Mouse (Mus musculus) stomach, embryonic 15.5 days (tissue): ENCODE data around the gene Gbp3. TPM values are rescaled to one million over a fixed set of nuclear protein-coding genes. Genes with fewer than 3 reads are reported as not detected.
A peak's percentile ranks its signal among the peaks of the same experiment; 100 is the strongest.

Experiments used
- ATAC-seq: fragments of 200-750 bp; cut with Nextera tagmentation; 2 replicates; pipeline ENCODE4 v1.8.0; 2017; ENCODE audit warnings: low read depth, moderate number of reproducible peaks, moderate TSS enrichment; ENCODE audit not compliant: insufficient read depth, low FRiP score
- H3K27ac ChIP-seq: fragments of 300-500 bp; sonication (generic); 2 replicates; pipeline ENCODE4 v1.5.1; 2015; ENCODE audit warnings: mild to moderate bottlenecking, inconsistent platforms
- H3K27me3 ChIP-seq: fragments of 300-500 bp; sonication (generic); replicated peaks from 2 replicates; pipeline ENCODE4 v1.6.1; 2015; ENCODE audit warnings: inconsistent platforms
- H3K36me3 ChIP-seq: fragments of 300-500 bp; sonication (generic); 2 replicates; pipeline ENCODE4 v1.6.1; 2015; ENCODE audit warnings: inconsistent platforms
- H3K4me1 ChIP-seq: fragments of 300-500 bp; sonication (generic); 2 replicates; pipeline ENCODE4 v1.6.1; 2015; ENCODE audit warnings: inconsistent platforms
- H3K4me2 ChIP-seq: fragments of 300-500 bp; sonication (generic); 2 replicates; pipeline ENCODE4 v1.6.1; 2015; ENCODE audit warnings: mild to moderate bottlenecking, inconsistent platforms
- H3K4me3 ChIP-seq: fragments of 300-500 bp; sonication (generic); replicated peaks from 2 replicates; pipeline ENCODE4 v1.5.1; 2015; ENCODE audit warnings: inconsistent platforms
- H3K9ac ChIP-seq: fragments of 300-500 bp; sonication (generic); 2 replicates; pipeline ENCODE4 v1.6.1; 2015; ENCODE audit warnings: inconsistent platforms
- H3K9me3 ChIP-seq: fragments of 300-500 bp; sonication (generic); 2 replicates; pipeline ENCODE4 v1.6.1; 2016; ENCODE audit warnings: inconsistent platforms
- WGBS: fragments of 180-500 bp; shearing (Covaris S2); methylation state at CpG from one replicate; pipeline ENCODE4 v1.1.7; 2015; 5-methylcytosine and 5-hydroxymethylcytosine counted together
- polyA plus RNA-seq: library from polyadenylated mRNA; unstranded; fragments of >200 nt; fragmentation: Nextera tagmentation; extraction: Ambion mirVana; gene quantifications from 2 replicates; pipeline ENCODE4 v1.2.1, GENCODE M21; 2015

The Gbp3 gene
- polyA plus RNA-seq, 1 experiment from 2014 or later = 1.6 TPM

DNA sequence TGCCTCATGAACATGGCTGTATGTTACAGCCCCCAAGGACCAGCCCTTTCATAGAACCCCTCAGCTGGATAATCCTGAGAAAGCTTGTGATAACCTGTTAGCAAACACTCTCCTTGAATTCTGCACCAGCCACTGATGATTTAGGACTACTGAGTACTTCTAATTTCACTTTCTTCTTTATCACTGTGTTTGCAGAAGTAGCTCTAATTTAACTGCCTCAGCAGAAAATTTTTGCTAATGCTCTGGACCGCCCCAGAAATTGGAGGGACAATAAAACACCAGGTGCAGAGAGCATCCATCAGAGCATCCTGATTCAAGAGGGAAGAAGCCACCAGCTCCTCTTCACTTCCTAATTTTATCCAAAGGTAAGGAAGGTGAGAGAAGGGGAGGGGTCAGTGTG is 34.7 kb downstream of the Gbp3 start, which contains the start of gene Gbp2b:
Gene Gbp2b, plus strand, starts transcription at position 301 of the 400 bp plus-strand sequence.
- Histone ChIP-seq H3K9ac (no peak within 1 kb of the TSS), H3K36me3 (no peaks in the 10 kb centered on the region), H3K9me3 (no peaks in the 10 kb centered on the region), H3K4me2 (no peak within 1 kb of the TSS), H3K4me1 (no peaks in the 10 kb centered on the region), H3K27ac (no peak within 1 kb of the TSS), H3K4me3 (no peak within 1 kb of the TSS), H3K27me3 (no peaks in the 10 kb centered on the region)
- WGBS = 63% methylated on average over 1 of the region's 1 CpGs
- no peak for ATAC-seq

DNA sequence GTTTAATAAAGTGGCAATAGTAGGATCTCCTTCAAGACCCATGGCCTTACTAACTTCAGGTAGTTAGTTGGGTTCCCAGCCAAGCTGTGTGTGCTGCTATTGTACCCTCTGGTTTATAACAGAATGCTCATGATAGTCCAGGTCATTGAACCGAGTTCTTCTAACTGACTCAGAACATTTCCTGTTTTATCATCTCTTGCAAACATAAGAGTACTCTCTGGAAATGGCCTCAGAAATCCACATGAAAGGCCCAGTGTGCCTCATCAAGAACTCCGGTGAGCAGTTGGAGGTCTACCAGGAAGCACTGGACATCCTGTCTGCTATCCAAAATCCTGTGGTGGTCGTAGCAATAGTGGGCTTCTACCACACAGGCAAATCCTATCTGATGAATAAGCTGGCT is 38.1 kb downstream of the Gbp3 start:
- Histone ChIP-seq H3K4me3 (no peak overlapping the region), H3K27ac (no peak overlapping the region), H3K4me2 (no peak overlapping the region), H3K36me3 (no peaks in the 10 kb centered on the region), H3K9me3 (no peaks in the 10 kb centered on the region), H3K9ac (no peak overlapping the region), H3K4me1 (no peaks in the 10 kb centered on the region), H3K27me3 (no peaks in the 10 kb centered on the region)
- no peak for ATAC-seq
- 74% methylated on average over 3 of the region's 3 CpGs for WGBS

DNA sequence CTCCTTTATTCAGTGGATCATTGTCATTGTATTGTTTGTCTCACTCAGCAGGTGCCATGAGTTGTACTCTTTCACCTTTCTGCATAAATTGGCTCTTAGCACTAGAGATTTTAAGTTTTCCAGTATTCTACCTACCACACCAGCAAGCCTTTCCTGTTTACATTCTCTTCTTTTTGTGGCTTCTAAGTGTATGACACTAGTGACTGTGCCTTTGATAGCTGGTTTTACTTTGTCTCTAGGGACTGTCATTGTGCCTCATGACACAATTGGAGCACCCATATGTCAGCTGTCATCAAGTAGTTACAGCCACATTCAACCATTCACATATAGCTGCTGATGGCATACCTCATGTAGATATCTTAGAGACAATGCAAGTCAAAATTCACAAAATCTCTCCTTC is 41.8 kb downstream of the Gbp3 start:
- no peaks in the 10 kb centered on the region for H3K9me3 ChIP-seq
- no peaks in the 10 kb centered on the region for H3K27me3 ChIP-seq
- H3K4me3 ChIP-seq = no peak overlapping the region
- H3K4me1 ChIP-seq = no peaks in the 10 kb centered on the region
- H3K36me3 ChIP-seq = no peaks in the 10 kb centered on the region
- no peak overlapping the region for H3K27ac ChIP-seq
- no peak overlapping the region for H3K9ac ChIP-seq
- no peak overlapping the region for H3K4me2 ChIP-seq
- no peak for ATAC-seq

DNA sequence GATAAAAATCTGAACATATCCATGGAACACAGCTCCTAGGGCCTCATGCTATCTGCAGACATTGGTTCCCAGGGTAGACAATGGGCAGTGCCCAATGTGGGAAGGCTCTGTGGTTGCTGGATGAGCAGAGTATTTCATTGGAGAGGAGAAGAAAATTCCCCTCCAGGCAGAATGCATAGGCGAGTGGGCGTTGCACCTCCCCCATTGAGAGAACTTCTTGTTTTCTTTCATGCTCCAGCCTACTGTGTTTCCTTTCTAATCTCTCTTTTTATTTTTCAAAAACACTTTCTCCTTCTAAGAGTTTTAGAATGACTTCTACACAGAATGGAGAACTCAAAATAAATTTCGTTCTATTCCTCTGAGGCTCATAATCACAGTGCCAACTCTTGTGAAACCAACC is 58.8 kb downstream of the Gbp3 start:
- Histone ChIP-seq H3K9me3 (no peaks in the 10 kb centered on the region), H3K9ac (no peak overlapping the region), H3K27me3 (no peaks in the 10 kb centered on the region), H3K4me1 (no peaks in the 10 kb centered on the region), H3K4me2 (no peak overlapping the region), H3K27ac (no peak overlapping the region), H3K36me3 (no peaks in the 10 kb centered on the region), H3K4me3 (no peak overlapping the region)
- ATAC-seq = no peak
- WGBS = 83% methylated on average over 3 of the region's 3 CpGs

DNA sequence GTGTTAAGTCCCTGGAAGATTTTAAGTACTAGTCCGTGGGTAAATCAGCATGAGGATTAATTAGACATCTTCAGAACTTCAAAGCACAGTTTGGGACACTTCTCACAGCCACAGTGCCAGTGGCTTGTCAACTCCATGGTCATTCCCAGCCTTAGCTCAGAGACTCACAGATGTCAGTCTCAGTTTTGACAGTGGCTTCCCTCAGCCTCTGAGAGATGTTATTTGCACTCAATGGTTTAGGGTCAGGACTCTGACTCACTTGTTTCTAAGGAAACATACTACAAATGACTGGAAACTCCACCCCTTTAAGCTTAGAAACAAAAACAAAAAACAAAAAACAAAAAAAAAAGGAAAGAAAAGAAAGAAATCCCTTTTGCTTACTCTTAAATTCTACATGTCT is 59.8 kb downstream of the Gbp3 start:
- H3K27ac ChIP-seq = no peak overlapping the region
- 43% methylated on average over 1 of the region's 1 CpGs for WGBS
- no peaks in the 10 kb centered on the region for H3K27me3 ChIP-seq
- H3K36me3 ChIP-seq = no peaks in the 10 kb centered on the region
- no peak overlapping the region for H3K9ac ChIP-seq
- no peaks in the 10 kb centered on the region for H3K4me1 ChIP-seq
- H3K9me3 ChIP-seq = no peaks in the 10 kb centered on the region
- no peak overlapping the region for H3K4me2 ChIP-seq
- no peak for ATAC-seq
- H3K4me3 ChIP-seq = no peak overlapping the region

DNA sequence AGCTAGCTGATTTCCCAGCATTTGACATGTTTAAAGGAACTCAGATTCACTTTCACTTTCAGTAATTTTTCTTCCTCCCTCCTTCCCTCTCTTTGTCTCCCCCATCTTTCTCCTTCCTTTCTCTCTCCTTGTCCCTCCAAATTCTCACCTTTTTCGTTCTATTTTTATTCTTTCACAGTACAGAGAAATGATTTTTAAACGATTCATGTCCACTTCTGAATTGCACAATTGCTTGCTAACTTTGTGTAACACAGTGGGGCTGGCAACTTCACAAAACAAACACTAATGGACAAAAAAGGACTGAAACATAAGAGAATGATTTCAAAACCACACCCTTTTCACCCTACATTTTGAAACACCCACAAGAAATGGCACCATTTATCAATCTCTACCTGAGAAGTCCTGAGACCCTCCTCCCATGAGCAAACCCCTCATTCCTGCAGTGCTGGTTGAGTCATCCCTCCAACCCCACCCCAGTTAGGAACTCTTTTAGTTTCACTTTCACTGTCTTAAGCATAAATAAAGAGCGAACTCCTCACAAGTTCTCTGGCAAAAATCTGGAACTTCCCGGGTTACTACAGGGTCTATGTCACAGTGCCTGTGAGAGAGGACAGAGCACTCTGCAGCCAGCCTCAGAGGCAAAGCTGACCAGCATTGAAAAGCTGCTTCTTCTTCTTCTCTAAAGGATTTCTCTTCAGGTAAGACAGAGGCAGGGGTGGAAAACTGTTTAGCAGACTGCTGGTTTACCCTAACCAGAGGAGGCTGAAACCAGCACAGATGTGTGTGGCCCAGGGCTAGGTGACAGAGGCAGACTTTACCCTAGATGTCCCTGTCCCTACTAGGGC is 60.5 kb downstream of the Gbp3 start, which contains the start of gene Gbp2:
Gene Gbp2, plus strand, starts transcription at position 492 of the 845 bp plus-strand sequence.
- ATAC-seq = 0 out of 2 replicates have a peak, but pooled peaks have one; percentile 22
- Histone ChIP-seq H3K4me2 (peak within 1 kb of the TSS; percentile 45), H3K4me3 (peak within 1 kb of the TSS; percentile 28), H3K27me3 (no peaks in the 10 kb centered on the region), H3K4me1 (no peaks in the 10 kb centered on the region), H3K9me3 (no peaks in the 10 kb centered on the region), H3K27ac (no peak within 1 kb of the TSS), H3K9ac (no peak within 1 kb of the TSS), H3K36me3 (no peaks in the 10 kb centered on the region)
- 34% methylated on average over 4 of the region's 4 CpGs for WGBS

DNA sequence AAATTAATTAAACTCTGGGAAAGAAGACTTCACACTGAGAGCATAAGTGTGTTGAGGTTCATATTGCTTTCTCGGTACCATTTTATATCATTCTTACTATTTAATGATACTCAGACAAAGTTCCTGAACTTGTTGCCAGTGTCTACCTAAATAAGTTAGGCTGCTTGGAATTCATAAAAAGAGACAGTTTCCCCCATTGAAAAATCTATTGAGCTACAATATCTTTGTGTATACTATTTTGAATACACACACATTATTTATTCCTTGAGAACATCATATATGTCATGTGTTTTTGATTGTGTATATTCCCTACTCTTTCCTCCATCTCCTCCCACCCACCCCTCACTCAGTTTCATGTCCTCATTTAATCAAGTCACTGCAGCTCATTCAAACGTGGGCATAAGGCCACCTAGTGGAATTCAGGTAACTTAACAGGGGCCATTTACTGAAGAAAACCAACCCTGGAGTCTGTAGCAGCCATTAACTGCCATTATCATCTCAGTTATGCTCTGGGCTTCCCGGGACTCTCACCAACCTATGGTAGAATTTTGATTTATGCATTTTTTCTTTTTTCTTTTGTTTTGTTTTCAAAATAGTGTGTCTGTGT is 61.2 kb downstream of the Gbp3 start:
- no peak overlapping the region for H3K9ac ChIP-seq

More for the DNA sequence above, 61.2 kb downstream of the Gbp3 start:
- Histone ChIP-seq H3K27ac (no peak overlapping the region), H3K4me1 (no peaks in the 10 kb centered on the region), H3K27me3 (no peaks in the 10 kb centered on the region), H3K9me3 (no peaks in the 10 kb centered on the region), H3K4me2 (peak overlapping the region; percentile 45), H3K4me3 (peak overlapping the region; percentile 28; the same call in 1 of the 2 replicates), H3K36me3 (no peaks in the 10 kb centered on the region)
- ATAC-seq = no peak
- WGBS = 47% methylated on average over 3 of the region's 3 CpGs

Other genes with a start within 250 kb of the Gbp3 start
- 33.4 and 35.9 TPM in 2 replicates for gene Pdlim5, start 164.3 kb upstream of the Gbp3 start, polyA plus RNA-seq
- gene Gbp5, start 66.0 kb upstream of the Gbp3 start, polyA plus RNA-seq = 0.13 and 0.31 TPM in 2 replicates
- gene Gbp7, start 29.7 kb upstream of the Gbp3 start, polyA plus RNA-seq = 5.4 and 5.5 TPM in 2 replicates
- gene Gbp2b, start 34.8 kb downstream of the Gbp3 start, polyA plus RNA-seq = 0.08 TPM in 1 of 2 replicates, not detected in the other
- gene Gbp2, start 60.6 kb downstream of the Gbp3 start, polyA plus RNA-seq = 3.9 and 4.9 TPM in 2 replicates
- gene Kyat3, start 141.0 kb downstream of the Gbp3 start, polyA plus RNA-seq = 17.7 and 20.6 TPM in 2 replicates
- gene Gtf2b, start 205.0 kb downstream of the Gbp3 start, polyA plus RNA-seq = 70.7 and 75.3 TPM in 2 replicates